Mouse (Mus musculus): Measurements from ENCODE around the gene Wdr92. TPM values are rescaled to one million over a fixed set of nuclear protein-coding genes. Genes with fewer than 3 reads are reported as not detected.

Gene Wdr92
- total RNA-seq, 2 experiments from 2014 or later, result 10.0 to 10.1 TPM

Other genes with a start within 250 kb of the Wdr92 start
- 1 to 10 TPM in 1 of 2 experiments, under 1 TPM in 1; 0.86 to 1.9 TPM for gene Fbxo48, start 230.7 kb upstream of the Wdr92 start, total RNA-seq (2021)
- 100 to 1,000 TPM; 123 to 132 TPM for gene Cnrip1, start 130.5 kb upstream of the Wdr92 start, total RNA-seq (2021)
- gene Plek, start 129.7 kb upstream of the Wdr92 start, total RNA-seq (2021), result 1 to 10 TPM; 5.1 to 5.2 TPM
- gene Ppp3r1, start 22.8 kb upstream of the Wdr92 start, total RNA-seq (2021), result 100 to 1,000 TPM; 965 to 994 TPM
- gene Pno1, start 29.5 kb downstream of the Wdr92 start, total RNA-seq (2021), result 10 to 100 TPM; 26.1 to 28.8 TPM
- gene C1d, start 75.5 kb downstream of the Wdr92 start, total RNA-seq (2021), result 10 to 100 TPM; 51.4 to 53.2 TPM